Mouse (Mus musculus): Measurements from ENCODE around the gene Drc3. TPM values are rescaled to one million over a fixed set of nuclear protein-coding genes. Genes with fewer than 3 reads are reported as not detected.

The Drc3 gene
- polyA plus RNA-seq, 1 experiment = not detected

DNA sequence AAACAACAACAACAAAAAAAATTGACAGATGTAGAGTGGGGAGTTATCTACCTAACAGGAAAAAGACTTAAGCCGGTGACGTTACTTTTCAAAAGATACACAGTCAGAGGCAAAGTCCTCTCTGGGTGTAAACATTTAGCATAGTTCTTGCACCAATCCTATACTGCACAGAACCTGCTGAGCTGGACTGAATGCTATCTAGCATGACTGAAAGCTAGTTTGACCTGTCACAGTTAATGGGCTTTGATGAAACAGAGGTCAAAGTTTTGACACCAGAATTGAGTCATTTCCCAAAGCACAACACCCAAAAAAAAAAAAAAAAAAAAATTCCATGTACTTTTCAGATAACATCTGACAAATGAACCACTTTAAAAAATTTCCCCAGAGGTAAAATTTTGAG lies 2.8 kb downstream of the Drc3 start:
- peaks cover 9% of the 10 kb centered on the region for H3K79me3 ChIP-seq (ENCODE audit: low read depth)
- peaks cover 16% of the 10 kb centered on the region for H3K79me2 ChIP-seq (ENCODE audit: control insufficient read depth, insufficient read depth)
- no peak for TF ChIP-seq MAX (IDR thresholded peaks at IDR 0.05)
- no peak for TF ChIP-seq MYOG (IDR thresholded peaks at IDR 0.05; ENCODE audit: control insufficient read depth, extremely low read depth, insufficient read length)
- no peak for TF ChIP-seq FOSL1 (IDR thresholded peaks at IDR 0.05; ENCODE audit: insufficient read depth, low read length, poor library complexity, severe bottlenecking)
- no peak for TF ChIP-seq CEBPB (IDR thresholded peaks at IDR 0.05; ENCODE audit: low read depth)
- TF ChIP-seq MYOD1 (IDR thresholded peaks at IDR 0.05; ENCODE audit: control insufficient read depth, insufficient read length, low read depth) = no peak
- TF ChIP-seq USF1 (IDR thresholded peaks at IDR 0.05; ENCODE audit: low read depth) = no peak
- TF ChIP-seq CTCF (IDR thresholded peaks at IDR 0.05; ENCODE audit: control insufficient read depth, insufficient read depth, insufficient read length) = no peak
- no peak overlapping the region for H3ac ChIP-seq (ENCODE audit: control insufficient read depth, insufficient read length, low read depth)
- H3K27me3 ChIP-seq (ENCODE audit: control insufficient read depth, insufficient read depth, insufficient read length) = no peaks in the 10 kb centered on the region
- no peak overlapping the region for H3K4me3 ChIP-seq (ENCODE audit: insufficient read depth, poor library complexity, severe bottlenecking)
- no peaks in the 10 kb centered on the region for H3K36me3 ChIP-seq (ENCODE audit: control insufficient read depth, insufficient read depth)

DNA sequence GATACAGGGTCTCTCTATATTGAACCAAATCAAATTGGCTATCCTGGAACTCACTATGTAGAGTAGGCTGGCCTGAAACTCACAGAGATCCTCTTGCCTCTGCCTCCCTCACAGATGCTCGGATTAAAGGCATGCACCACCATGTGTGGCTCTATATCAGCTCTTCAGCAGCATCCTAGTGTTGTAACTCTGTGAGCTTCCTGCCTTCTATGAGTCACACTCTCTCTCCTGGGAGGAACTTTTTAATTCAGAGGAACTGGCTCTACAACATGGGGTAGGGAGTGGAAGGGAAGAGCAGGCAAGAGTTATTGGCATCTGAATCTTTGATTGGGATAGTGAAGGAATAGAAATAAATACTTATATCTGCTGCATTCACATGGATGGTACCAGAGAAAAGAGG lies 4.0 kb downstream of the Drc3 start:
- no peaks in the 10 kb centered on the region for H3K27me3 ChIP-seq (ENCODE audit: control insufficient read depth, insufficient read depth, insufficient read length)
- H3K79me3 ChIP-seq (ENCODE audit: low read depth) = peaks cover 2% of the 10 kb centered on the region
- peaks cover 5% of the 10 kb centered on the region for H3K79me2 ChIP-seq (ENCODE audit: control insufficient read depth, insufficient read depth)
- H3K36me3 ChIP-seq (ENCODE audit: control insufficient read depth, insufficient read depth) = no peaks in the 10 kb centered on the region
- TF ChIP-seq MYOG (IDR thresholded peaks at IDR 0.05; ENCODE audit: control insufficient read depth, extremely low read depth, insufficient read length) (no peak), USF1 (IDR thresholded peaks at IDR 0.05; ENCODE audit: low read depth) (no peak), CEBPB (IDR thresholded peaks at IDR 0.05; ENCODE audit: low read depth) (no peak), MYOD1 (IDR thresholded peaks at IDR 0.05; ENCODE audit: control insufficient read depth, insufficient read length, low read depth) (no peak), MAX (IDR thresholded peaks at IDR 0.05) (no peak), CTCF (IDR thresholded peaks at IDR 0.05; ENCODE audit: control insufficient read depth, insufficient read depth, insufficient read length) (no peak), FOSL1 (IDR thresholded peaks at IDR 0.05; ENCODE audit: insufficient read depth, low read length, poor library complexity, severe bottlenecking) (no peak)
- H3K4me3 ChIP-seq (ENCODE audit: insufficient read depth, poor library complexity, severe bottlenecking) = no peak overlapping the region
- no peak overlapping the region for H3ac ChIP-seq (ENCODE audit: control insufficient read depth, insufficient read length, low read depth)

DNA sequence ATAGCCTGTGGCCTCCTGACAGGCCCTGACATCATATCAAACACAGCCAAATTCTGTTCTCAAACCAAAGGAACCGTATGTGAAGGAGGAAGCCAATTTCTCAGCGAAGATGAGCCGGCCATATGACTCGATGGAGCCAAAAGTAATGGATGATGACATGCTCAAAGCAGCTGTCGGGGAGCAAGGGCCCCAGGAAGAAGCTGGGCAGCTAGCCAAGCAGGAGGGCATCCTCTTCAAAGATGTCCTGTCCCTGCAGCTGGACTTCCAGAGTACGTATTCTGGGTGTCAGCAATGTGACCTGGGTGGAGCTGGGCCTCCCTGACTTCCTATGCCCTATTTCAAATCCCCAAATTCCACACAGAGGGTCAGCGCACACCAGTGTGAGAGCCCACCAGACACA lies 5.4 kb downstream of the Drc3 start:
- Histone ChIP-seq H3K36me3 (ENCODE audit: control insufficient read depth, insufficient read depth) (no peaks in the 10 kb centered on the region), H3K4me3 (ENCODE audit: insufficient read depth, poor library complexity, severe bottlenecking) (no peak overlapping the region), H3K27me3 (ENCODE audit: control insufficient read depth, insufficient read depth, insufficient read length) (no peaks in the 10 kb centered on the region), H3K79me3 (ENCODE audit: low read depth) (no peaks in the 10 kb centered on the region), H3ac (ENCODE audit: control insufficient read depth, insufficient read length, low read depth) (no peak overlapping the region), H3K79me2 (ENCODE audit: control insufficient read depth, insufficient read depth) (no peaks in the 10 kb centered on the region)
- no peak for TF ChIP-seq USF1 (IDR thresholded peaks at IDR 0.05; ENCODE audit: low read depth)
- no peak for TF ChIP-seq MAX (IDR thresholded peaks at IDR 0.05)
- no peak for TF ChIP-seq MYOD1 (IDR thresholded peaks at IDR 0.05; ENCODE audit: control insufficient read depth, insufficient read length, low read depth)
- TF ChIP-seq CTCF (IDR thresholded peaks at IDR 0.05; ENCODE audit: control insufficient read depth, insufficient read depth, insufficient read length) = no peak
- no peak for TF ChIP-seq FOSL1 (IDR thresholded peaks at IDR 0.05; ENCODE audit: insufficient read depth, low read length, poor library complexity, severe bottlenecking)
- no peak for TF ChIP-seq CEBPB (IDR thresholded peaks at IDR 0.05; ENCODE audit: low read depth)
- no peak for TF ChIP-seq MYOG (IDR thresholded peaks at IDR 0.05; ENCODE audit: control insufficient read depth, extremely low read depth, insufficient read length)

DNA sequence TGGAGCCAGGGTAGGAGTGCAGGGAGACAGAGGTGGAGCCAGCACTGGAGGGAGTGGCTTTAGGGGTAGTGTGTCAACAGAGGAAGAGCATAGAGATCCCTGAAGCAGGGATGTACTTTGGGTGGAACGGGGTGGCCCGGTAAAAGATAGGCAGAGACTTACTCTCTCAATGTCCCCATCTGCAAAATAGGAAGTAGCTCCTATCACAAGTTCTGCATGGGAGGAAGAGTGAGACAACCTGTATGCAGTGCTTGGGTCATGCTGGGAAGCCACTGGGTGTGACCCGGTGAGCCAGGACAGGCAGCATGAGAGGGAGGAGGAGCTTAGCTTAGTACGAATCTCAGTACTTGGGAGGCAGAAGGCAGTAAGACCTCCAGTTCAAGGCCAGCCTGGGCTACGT lies 6.0 kb downstream of the Drc3 start:
- no peaks in the 10 kb centered on the region for H3K36me3 ChIP-seq (ENCODE audit: control insufficient read depth, insufficient read depth)
- no peak overlapping the region for H3K4me3 ChIP-seq (ENCODE audit: insufficient read depth, poor library complexity, severe bottlenecking)
- TF ChIP-seq CTCF (IDR thresholded peaks at IDR 0.05; ENCODE audit: control insufficient read depth, insufficient read depth, insufficient read length) (no peak), FOSL1 (IDR thresholded peaks at IDR 0.05; ENCODE audit: insufficient read depth, low read length, poor library complexity, severe bottlenecking) (no peak), USF1 (IDR thresholded peaks at IDR 0.05; ENCODE audit: low read depth) (no peak), MYOG (IDR thresholded peaks at IDR 0.05; ENCODE audit: control insufficient read depth, extremely low read depth, insufficient read length) (no peak), MYOD1 (IDR thresholded peaks at IDR 0.05; ENCODE audit: control insufficient read depth, insufficient read length, low read depth) (no peak), MAX (IDR thresholded peaks at IDR 0.05) (no peak), CEBPB (IDR thresholded peaks at IDR 0.05; ENCODE audit: low read depth) (no peak)
- no peak overlapping the region for H3ac ChIP-seq (ENCODE audit: control insufficient read depth, insufficient read length, low read depth)
- no peaks in the 10 kb centered on the region for H3K79me3 ChIP-seq (ENCODE audit: low read depth)
- H3K79me2 ChIP-seq (ENCODE audit: control insufficient read depth, insufficient read depth) = no peaks in the 10 kb centered on the region
- peaks cover 2% of the 10 kb centered on the region for H3K27me3 ChIP-seq (ENCODE audit: control insufficient read depth, insufficient read depth, insufficient read length)

DNA sequence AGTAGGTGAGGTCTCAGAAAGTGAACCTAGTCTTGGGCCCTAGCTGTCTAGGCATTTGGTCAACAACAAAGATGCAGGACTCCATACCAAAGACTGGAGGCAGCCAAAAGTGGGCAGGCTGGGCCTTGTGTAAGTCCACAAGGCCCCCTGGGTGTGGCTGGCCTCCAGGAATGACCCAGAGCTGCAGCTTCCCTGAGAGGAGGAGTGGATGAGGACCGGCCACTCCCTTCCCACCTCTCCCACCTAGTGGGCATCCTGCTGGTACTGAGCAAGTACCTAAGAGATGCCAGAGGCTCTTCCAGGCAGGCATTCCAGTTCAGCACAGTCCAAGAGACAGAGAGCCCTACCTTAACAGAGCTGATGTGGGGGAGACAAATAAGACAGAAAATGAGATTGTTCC lies 6.8 kb downstream of the Drc3 start:
- H3K79me3 ChIP-seq (ENCODE audit: low read depth) = no peaks in the 10 kb centered on the region
- no peaks in the 10 kb centered on the region for H3K79me2 ChIP-seq (ENCODE audit: control insufficient read depth, insufficient read depth)
- H3K27me3 ChIP-seq (ENCODE audit: control insufficient read depth, insufficient read depth, insufficient read length) = peaks cover 5% of the 10 kb centered on the region
- H3K36me3 ChIP-seq (ENCODE audit: control insufficient read depth, insufficient read depth) = no peaks in the 10 kb centered on the region
- no peak overlapping the region for H3K4me3 ChIP-seq (ENCODE audit: insufficient read depth, poor library complexity, severe bottlenecking)
- H3ac ChIP-seq (ENCODE audit: control insufficient read depth, insufficient read length, low read depth) = no peak overlapping the region
- no peak for TF ChIP-seq CEBPB (IDR thresholded peaks at IDR 0.05; ENCODE audit: low read depth)
- no peak for TF ChIP-seq MAX (IDR thresholded peaks at IDR 0.05)
- TF ChIP-seq USF1 (IDR thresholded peaks at IDR 0.05; ENCODE audit: low read depth) = no peak
- no peak for TF ChIP-seq MYOD1 (IDR thresholded peaks at IDR 0.05; ENCODE audit: control insufficient read depth, insufficient read length, low read depth)
- no peak for TF ChIP-seq FOSL1 (IDR thresholded peaks at IDR 0.05; ENCODE audit: insufficient read depth, low read length, poor library complexity, severe bottlenecking)
- TF ChIP-seq CTCF (IDR thresholded peaks at IDR 0.05; ENCODE audit: control insufficient read depth, insufficient read depth, insufficient read length) = no peak

DNA sequence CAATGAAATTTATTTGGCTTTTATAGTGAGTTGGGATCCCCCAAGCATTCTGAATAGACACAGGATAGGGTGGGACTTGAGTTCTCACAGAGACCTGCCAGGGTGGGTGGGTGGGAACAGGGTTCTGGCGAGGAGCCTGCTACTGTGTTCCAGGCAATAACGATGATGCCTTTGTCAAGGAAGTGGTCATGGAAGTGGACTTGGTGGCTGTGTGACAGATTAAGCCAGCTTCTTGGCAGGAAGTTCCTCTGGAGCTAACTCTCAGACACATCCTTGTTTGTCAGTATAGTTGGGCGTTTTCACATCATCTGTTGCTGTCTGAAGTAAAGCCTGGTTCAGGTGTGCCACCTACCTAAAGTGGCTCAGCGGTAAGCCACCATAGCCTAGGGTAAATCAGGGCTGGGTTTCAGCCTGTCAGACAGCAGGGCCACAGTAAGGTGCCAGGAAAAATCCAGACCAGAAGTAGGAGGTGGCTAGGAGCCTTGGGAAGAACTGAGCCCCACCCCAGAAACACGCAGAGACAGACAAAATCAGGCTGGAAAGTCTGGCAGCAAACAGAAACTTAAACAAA lies 7.6 kb downstream of the Drc3 start:
- Histone ChIP-seq H3K36me3 (ENCODE audit: control insufficient read depth, insufficient read depth) (no peaks in the 10 kb centered on the region), H3K27me3 (ENCODE audit: control insufficient read depth, insufficient read depth, insufficient read length) (peaks cover 5% of the 10 kb centered on the region), H3K4me3 (ENCODE audit: insufficient read depth, poor library complexity, severe bottlenecking) (no peak overlapping the region), H3ac (ENCODE audit: control insufficient read depth, insufficient read length, low read depth) (no peak overlapping the region), H3K79me2 (ENCODE audit: control insufficient read depth, insufficient read depth) (no peaks in the 10 kb centered on the region), H3K79me3 (ENCODE audit: low read depth) (no peaks in the 10 kb centered on the region)
- TF ChIP-seq CEBPB (IDR thresholded peaks at IDR 0.05; ENCODE audit: low read depth) (no peak), MYOD1 (IDR thresholded peaks at IDR 0.05; ENCODE audit: control insufficient read depth, insufficient read length, low read depth) (no peak), MYOG (IDR thresholded peaks at IDR 0.05; ENCODE audit: control insufficient read depth, extremely low read depth, insufficient read length) (no peak)

Measured in C2C12 (cell line).